Mouse (Mus musculus) heart, embryonic 13.5 days (tissue): ENCODE data around the gene Gm49450. TPM values are rescaled to one million over a fixed set of nuclear protein-coding genes. Genes with fewer than 3 reads are reported as not detected.

ENCODE experiments used
- ATAC-seq: fragments of 200-750 bp; cut with Nextera tagmentation; 2 replicates; pipeline ENCODE4 v1.8.0; 2017; ENCODE audit warnings: moderate TSS enrichment; ENCODE audit not compliant: insufficient number of reproducible peaks, low FRiP score, low TSS enrichment; ENCODE audit errors: extremely low read depth
- H3K27ac ChIP-seq: fragments of 300-500 bp; sonication (generic); replicated peaks from 2 replicates; pipeline ENCODE4 v1.5.1; 2015; ENCODE audit warnings: moderate library complexity, mild to moderate bottlenecking, inconsistent platforms
- H3K27me3 ChIP-seq: fragments of 300-500 bp; sonication (generic); replicated peaks from 2 replicates; pipeline ENCODE4 v1.6.1; 2015; ENCODE audit warnings: mild to moderate bottlenecking, inconsistent platforms
- H3K36me3 ChIP-seq: fragments of 300-500 bp; sonication (generic); 2 replicates; pipeline ENCODE4 v1.6.1; 2015; ENCODE audit warnings: mild to moderate bottlenecking, inconsistent platforms
- H3K4me1 ChIP-seq: fragments of 300-500 bp; sonication (generic); 2 replicates; pipeline ENCODE4 v1.6.1; 2015; ENCODE audit warnings: inconsistent platforms
- H3K4me2 ChIP-seq: fragments of 300-500 bp; sonication (generic); 2 replicates; pipeline ENCODE4 v1.6.1; 2015; ENCODE audit warnings: inconsistent platforms, mild to moderate bottlenecking, moderate library complexity
- H3K4me3 ChIP-seq: fragments of 300-500 bp; sonication (generic); 2 replicates; pipeline ENCODE4 v1.5.1; 2015; ENCODE audit warnings: moderate library complexity, mild to moderate bottlenecking, inconsistent platforms
- H3K9ac ChIP-seq: fragments of 300-500 bp; sonication (generic); 2 replicates; pipeline ENCODE4 v1.6.1; 2015; ENCODE audit warnings: inconsistent platforms, mild to moderate bottlenecking, moderate library complexity
- H3K9me3 ChIP-seq: fragments of 300-500 bp; sonication (generic); 2 replicates; pipeline ENCODE4 v1.6.1; 2016; ENCODE audit warnings: inconsistent platforms
- WGBS: fragments of 180-500 bp; shearing (Covaris S2); methylation state at CpG from one replicate; pipeline ENCODE4 v1.1.7; 2015; ENCODE audit warnings: mixed read lengths; 5-methylcytosine and 5-hydroxymethylcytosine counted together
- polyA plus RNA-seq: library from polyadenylated mRNA; unstranded; fragments of >200 nt; fragmentation: Nextera tagmentation; extraction: Ambion mirVana; gene quantifications from 2 replicates; pipeline ENCODE4 v1.2.1, GENCODE M21; 2015

Gene Gm49450
- polyA plus RNA-seq, 1 experiment from 2014 or later = not detected

GRCm38 (mm10) chr15:98917538-98918498 is 35.5 kb downstream of the Gm49450 start, which contains the start of gene Lmbr1l:
Lmbr1l (minus strand) TSS chr15:98918231.
- Histone ChIP-seq H3K4me1 (peaks cover 27% of the 10 kb centered on the region), H3K27me3 (no peaks in the 10 kb centered on the region), H3K4me2 (peak within 1 kb of the TSS; percentile 88), H3K9ac (peak within 1 kb of the TSS; percentile 95), H3K27ac (peak within 1 kb of the TSS; percentile 97), H3K36me3 (peaks cover 25% of the 10 kb centered on the region), H3K9me3 (no peaks in the 10 kb centered on the region), H3K4me3 (peak within 1 kb of the TSS; percentile 87)
- ATAC-seq = peak; percentile 95
- WGBS = under 1% methylated on average over 81 of the region's 82 CpGs

DNA sequence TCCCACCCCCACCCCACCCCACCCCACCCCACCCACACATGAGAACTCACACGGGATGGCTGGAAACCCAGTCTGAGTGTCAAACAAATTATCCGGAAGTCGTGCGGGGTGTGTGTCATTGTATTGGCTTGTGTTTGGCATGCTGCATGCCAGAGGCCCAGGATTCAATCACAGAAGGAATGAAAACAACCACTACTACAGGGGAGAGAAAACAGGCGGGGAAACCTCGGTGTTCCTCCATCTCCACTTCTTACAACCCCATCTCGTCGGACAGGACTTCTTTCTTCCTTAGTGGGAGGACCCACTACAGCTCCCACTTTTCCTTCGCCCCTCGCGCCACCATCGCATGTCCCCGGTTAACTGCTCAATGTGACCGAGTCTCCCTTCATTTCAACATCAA is 36.3 kb downstream of the Gm49450 start:
- H3K27ac ChIP-seq = peak overlapping the region; percentile 97
- H3K4me3 ChIP-seq = peak overlapping the region; percentile 87
- H3K36me3 ChIP-seq = peaks cover 33% of the 10 kb centered on the region
- H3K4me2 ChIP-seq = peak overlapping the region; percentile 88
- no peak for ATAC-seq
- WGBS = under 1% methylated on average over 14 of the region's 14 CpGs
- peaks cover 27% of the 10 kb centered on the region for H3K4me1 ChIP-seq
- no peaks in the 10 kb centered on the region for H3K27me3 ChIP-seq
- peak overlapping the region; percentile 95 for H3K9ac ChIP-seq
- H3K9me3 ChIP-seq = no peaks in the 10 kb centered on the region

GRCm38 (mm10) chr15:98916016-98916415 is 37.3 kb downstream of the Gm49450 start:
- H3K27me3 ChIP-seq = no peaks in the 10 kb centered on the region
- H3K27ac ChIP-seq = no peak overlapping the region
- no peaks in the 10 kb centered on the region for H3K9me3 ChIP-seq
- no peak for ATAC-seq
- peaks cover 27% of the 10 kb centered on the region for H3K4me1 ChIP-seq
- peak overlapping the region; percentile 87 for H3K4me3 ChIP-seq
- H3K4me2 ChIP-seq = peak overlapping the region; percentile 88
- peak overlapping the region; percentile 95 for H3K9ac ChIP-seq
- 88% methylated on average over 4 of the region's 4 CpGs for WGBS
- peaks cover 39% of the 10 kb centered on the region for H3K36me3 ChIP-seq

DNA sequence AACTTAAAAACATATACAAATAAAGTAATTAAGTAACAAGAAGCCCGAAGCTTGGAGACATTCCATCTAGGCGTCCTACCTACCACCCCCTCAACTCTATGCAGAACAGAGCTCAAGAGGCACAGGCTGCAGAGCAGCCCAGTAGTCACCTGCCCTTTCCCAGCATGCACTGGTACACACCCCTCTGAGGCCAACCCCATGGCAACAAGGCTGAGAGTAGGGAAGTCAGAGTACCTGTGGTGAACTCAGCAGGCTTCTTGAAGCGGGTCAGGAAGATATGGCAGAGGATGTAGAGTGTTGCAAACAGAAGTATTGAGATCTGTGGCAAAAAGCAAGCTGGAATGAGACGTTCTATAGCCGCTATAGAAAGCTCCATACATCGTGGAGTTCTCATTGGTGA is 38.4 kb downstream of the Gm49450 start:
- Histone ChIP-seq H3K36me3 (peaks cover 51% of the 10 kb centered on the region), H3K4me3 (no peak overlapping the region), H3K27me3 (no peaks in the 10 kb centered on the region), H3K9me3 (no peaks in the 10 kb centered on the region), H3K4me1 (peaks cover 27% of the 10 kb centered on the region), H3K9ac (0 out of 2 replicates have a peak overlapping the region, but pooled peaks have one; percentile 13), H3K4me2 (no peak overlapping the region), H3K27ac (no peak overlapping the region)
- 88% methylated on average over 6 of the region's 6 CpGs for WGBS
- no peak for ATAC-seq

DNA sequence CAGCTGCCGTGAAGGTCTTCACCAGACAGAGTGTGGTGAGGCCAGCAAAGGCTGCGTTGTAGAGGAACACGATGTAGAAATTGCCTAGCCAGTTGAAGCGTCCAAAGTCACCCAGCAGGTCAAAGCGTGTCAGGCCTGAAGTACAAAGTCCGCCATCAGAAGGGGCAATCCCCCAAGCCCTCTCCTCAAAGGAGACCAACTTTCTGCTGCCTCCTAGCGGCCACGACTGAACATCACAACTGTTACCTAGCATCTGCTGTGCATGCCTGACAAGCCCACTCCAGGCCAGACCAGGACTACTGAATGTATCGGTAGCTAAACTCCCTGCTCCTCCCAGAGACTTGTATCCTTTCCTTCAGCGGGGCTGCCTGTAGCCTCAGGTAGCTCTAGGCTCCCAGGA is 48.7 kb downstream of the Gm49450 start:
- WGBS = 28% methylated on average over 10 of the region's 10 CpGs
- peaks cover 68% of the 10 kb centered on the region for H3K36me3 ChIP-seq
- H3K9ac ChIP-seq = no peak overlapping the region
- H3K4me1 ChIP-seq = no peaks in the 10 kb centered on the region
- H3K4me2 ChIP-seq = no peak overlapping the region
- H3K4me3 ChIP-seq = no peak overlapping the region
- no peak overlapping the region for H3K27ac ChIP-seq
- no peak for ATAC-seq
- H3K27me3 ChIP-seq = peaks cover 11% of the 10 kb centered on the region
- H3K9me3 ChIP-seq = no peaks in the 10 kb centered on the region

- H3K4me1 ChIP-seq = peaks cover 12% of the 10 kb centered on the region
- no peak overlapping the region for H3K4me3 ChIP-seq
- H3K27ac ChIP-seq = no peak overlapping the region
- H3K9me3 ChIP-seq = no peaks in the 10 kb centered on the region
- no peak for ATAC-seq
- H3K9ac ChIP-seq = no peak overlapping the region
- peaks cover 31% of the 10 kb centered on the region for H3K27me3 ChIP-seq
- peaks cover 47% of the 10 kb centered on the region for H3K36me3 ChIP-seq
- no peak overlapping the region for H3K4me2 ChIP-seq
- 80% methylated on average over 2 of the region's 2 CpGs for WGBS
Measured at GRCm38 (mm10) chr15:98902600-98902999, 50.8 kb downstream of the Gm49450 start.

- 50% methylated on average over 1 of the region's 1 CpGs for WGBS
- Histone ChIP-seq H3K4me2 (no peak overlapping the region), H3K4me1 (peaks cover 23% of the 10 kb centered on the region), H3K4me3 (no peak overlapping the region), H3K27me3 (peaks cover 42% of the 10 kb centered on the region), H3K9ac (no peak overlapping the region), H3K9me3 (no peaks in the 10 kb centered on the region), H3K27ac (no peak overlapping the region), H3K36me3 (peaks cover 37% of the 10 kb centered on the region)
- no peak for ATAC-seq
Measured at GRCm38 (mm10) chr15:98901530-98901929, 51.8 kb downstream of the Gm49450 start.

DNA sequence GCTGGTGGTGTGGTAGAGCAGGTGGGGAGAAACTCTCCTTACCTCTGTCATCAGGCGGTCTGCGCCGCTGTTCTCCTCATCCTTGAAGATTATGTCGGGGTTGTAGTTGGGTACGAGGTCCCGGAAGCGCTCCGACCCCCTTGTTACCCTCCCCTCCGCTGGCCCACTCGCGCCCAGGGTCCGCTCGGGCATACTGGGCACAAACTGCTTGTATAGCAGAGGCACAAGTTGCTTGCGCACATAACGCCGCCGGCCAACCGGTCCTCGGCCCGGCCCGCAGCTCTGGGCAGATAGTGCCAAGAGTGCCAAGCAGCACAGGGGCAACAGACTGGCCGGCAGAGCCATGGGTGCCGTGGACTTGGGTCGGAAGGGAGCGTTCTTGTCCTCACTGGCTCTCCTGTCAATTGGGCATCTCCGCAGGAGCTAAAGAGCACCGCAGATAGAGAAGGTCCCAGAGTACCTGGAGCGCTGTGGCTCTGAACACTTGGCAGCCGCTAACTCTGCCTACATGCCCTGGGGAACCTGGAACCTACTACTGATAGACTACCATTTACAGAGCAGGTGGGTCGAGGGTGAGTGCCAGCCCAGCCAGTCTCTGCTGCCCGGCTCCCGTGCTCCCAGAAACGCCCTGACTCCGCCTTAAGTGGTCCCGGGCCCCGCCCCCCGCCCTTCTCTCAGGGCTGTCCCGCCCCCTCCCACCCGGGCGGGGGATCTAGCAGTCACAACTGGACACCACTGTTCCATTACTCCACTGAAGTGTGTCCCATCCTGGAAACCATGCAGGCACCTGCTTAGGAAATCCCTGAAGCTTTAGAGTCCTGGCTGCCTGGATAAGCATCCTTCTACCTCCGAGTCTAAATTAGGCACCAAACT is 55.2 kb downstream of the Gm49450 start, which contains the start of gene Dhh:
TSS of gene Dhh (minus strand) at position 613 of the 873 bp plus-strand sequence.
- H3K4me3 ChIP-seq = peak within 1 kb of the TSS; percentile 50
- no peak within 1 kb of the TSS for H3K27ac ChIP-seq
- H3K4me2 ChIP-seq = peak within 1 kb of the TSS; percentile 100
- ATAC-seq = no peak
- peaks cover 55% of the 10 kb centered on the region for H3K4me1 ChIP-seq
- no peaks in the 10 kb centered on the region for H3K9me3 ChIP-seq
- WGBS = 2% methylated on average over 41 of the region's 41 CpGs
- H3K36me3 ChIP-seq = peaks cover 6% of the 10 kb centered on the region
- H3K9ac ChIP-seq = peak within 1 kb of the TSS; percentile 73
- H3K27me3 ChIP-seq = peaks cover 75% of the 10 kb centered on the region

GRCm38 (mm10) chr15:98897495-98897894 is 55.9 kb downstream of the Gm49450 start:
- Histone ChIP-seq H3K4me2 (peak overlapping the region; percentile 100), H3K9ac (peak overlapping the region; percentile 73), H3K27me3 (peaks cover 82% of the 10 kb centered on the region), H3K9me3 (no peaks in the 10 kb centered on the region), H3K27ac (no peak overlapping the region), H3K4me3 (peak overlapping the region; percentile 50), H3K36me3 (no peaks in the 10 kb centered on the region), H3K4me1 (peaks cover 55% of the 10 kb centered on the region)
- no peak for ATAC-seq
- 5% methylated on average over 10 of the region's 10 CpGs for WGBS

DNA sequence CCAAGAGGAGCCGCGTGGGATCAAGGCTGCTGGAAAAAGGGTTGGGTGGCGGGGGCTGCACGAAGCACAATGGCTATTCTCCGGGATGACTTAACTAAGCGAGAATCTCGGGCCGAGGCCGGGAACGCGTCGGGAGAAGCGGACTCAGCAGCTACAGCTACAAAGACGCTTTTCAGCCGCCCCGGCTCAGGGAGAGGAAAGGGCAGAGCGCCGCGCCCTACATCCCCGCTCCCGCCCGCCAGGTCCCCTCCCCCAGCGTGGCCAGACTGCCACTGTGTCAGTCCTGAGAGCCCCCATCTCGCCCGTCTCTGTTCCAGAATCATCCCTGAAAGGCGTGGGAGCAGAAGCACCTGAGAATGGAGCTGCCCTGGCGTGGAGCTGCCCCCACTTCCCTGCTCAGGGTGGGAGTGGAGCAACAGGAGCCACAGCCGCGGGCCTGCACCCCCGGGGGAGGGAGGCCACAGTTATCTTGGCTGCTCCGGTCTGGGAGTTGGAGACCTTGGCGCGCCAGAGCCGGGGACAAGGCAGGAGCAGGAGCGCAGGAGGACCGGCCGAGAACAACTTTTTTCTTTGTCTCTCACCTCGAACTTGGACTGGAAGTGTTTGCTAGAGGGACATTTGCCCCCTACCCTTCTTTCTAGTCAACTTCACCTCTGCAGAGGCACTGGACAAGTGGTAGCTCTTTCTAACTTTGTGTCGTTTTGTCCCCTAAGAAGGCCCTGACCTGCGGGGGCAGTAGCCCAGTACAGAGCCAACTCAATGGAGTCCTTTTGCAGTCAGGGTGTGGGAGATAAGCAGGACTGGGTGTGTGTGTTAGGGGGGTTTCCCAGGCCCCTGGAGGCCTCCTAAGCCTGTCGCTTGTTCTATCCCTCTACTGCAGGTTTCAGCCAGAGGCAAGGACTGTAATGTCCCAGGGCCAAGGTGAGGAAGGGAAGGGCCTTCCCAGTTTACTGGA is 57.4 kb downstream of the Gm49450 start:
- Histone ChIP-seq H3K4me3 (peak overlapping the region; percentile 64), H3K27me3 (peaks cover 94% of the 10 kb centered on the region), H3K27ac (peak overlapping the region; percentile 36), H3K9me3 (no peaks in the 10 kb centered on the region), H3K9ac (peak overlapping the region; percentile 80), H3K4me1 (peaks cover 62% of the 10 kb centered on the region), H3K36me3 (no peaks in the 10 kb centered on the region), H3K4me2 (peak overlapping the region; percentile 100)
- 2% methylated on average over 41 of the region's 41 CpGs for WGBS
- ATAC-seq = no peak
